Mouse (Mus musculus) MEL (cell line): ENCODE data around the gene Prr5.

Experiments used
- CHD1 ChIP-seq: IDR thresholded peaks from 2 replicates; pipeline ENCODE4 v1.6.1; 2012; ENCODE audit warnings: low read depth, mild to moderate bottlenecking, inconsistent platforms, low read length, improper control_type of control experiment
- CHD2 ChIP-seq: IDR thresholded peaks from 2 replicates; pipeline ENCODE4 v1.6.1; 2011; ENCODE audit warnings: low read length, improper control_type of control experiment
- CTCF ChIP-seq, 3 experiments: IDR thresholded peaks in 2 of 3; conservative IDR thresholded peaks in 1 of 3; 2 replicates each; pipeline ENCODE4 v1.5.1; 2011 to 2012; ENCODE audit warnings: low read length in 3 of 3, low read depth in 2 of 3, mild to moderate bottlenecking in 2 of 3, improper control_type of control experiment in 1 of 3, inconsistent platforms in 1 of 3, mixed read lengths in 1 of 3, moderate library complexity in 1 of 3; ENCODE audit not compliant: control insufficient read depth in 1 of 3, insufficient read depth in 1 of 3, poor library complexity in 1 of 3, severe bottlenecking in 1 of 3
- ELF1 ChIP-seq: IDR thresholded peaks from 2 replicates; pipeline ENCODE4 v1.6.1; 2014; ENCODE audit warnings: low read depth, mild to moderate bottlenecking, inconsistent platforms, low read length, improper control_type of control experiment, moderate library complexity
- EP300 ChIP-seq, 2 experiments: IDR thresholded peaks; 2 replicates each; pipeline ENCODE4 v1.6.1; 2011; ENCODE audit warnings: improper control_type of control experiment in 2 of 2, low read length in 2 of 2, low read depth in 1 of 2, mild to moderate bottlenecking in 1 of 2
- ETS1 ChIP-seq: IDR thresholded peaks from 2 replicates; pipeline ENCODE4 v1.6.1; 2012; ENCODE audit warnings: low read depth, mild to moderate bottlenecking, inconsistent platforms, low read length, improper control_type of control experiment, moderate library complexity
- GATA1 ChIP-seq: IDR thresholded peaks from 2 replicates; pipeline ENCODE4 v1.6.1; 2011; ENCODE audit warnings: low read depth, low read length, improper control_type of control experiment
- JUND ChIP-seq: IDR thresholded peaks from 2 replicates; pipeline ENCODE4 v1.6.1; 2011; ENCODE audit warnings: low read depth, mild to moderate bottlenecking, improper control_type of control experiment, low read length
- NELFE ChIP-seq: IDR thresholded peaks from 2 replicates; pipeline ENCODE4 v1.6.1; 2011; ENCODE audit warnings: low read depth, low read length, improper control_type of control experiment
- NRF1 ChIP-seq: IDR thresholded peaks from 2 replicates; pipeline ENCODE4 v1.6.1; 2014; ENCODE audit warnings: low read depth, mild to moderate bottlenecking, inconsistent platforms, low read length, improper control_type of control experiment, moderate library complexity; ENCODE audit not compliant: poor library complexity, insufficient read depth, severe bottlenecking
- POLR2A ChIP-seq, 2 experiments: IDR thresholded peaks; 2 replicates each; pipeline ENCODE4 v1.6.1; 2011 to 2012; ENCODE audit warnings: low read length in 2 of 2, mild to moderate bottlenecking in 2 of 2, control low read depth in 1 of 2, improper control_type of control experiment in 1 of 2, low read depth in 1 of 2, moderate library complexity in 1 of 2; ENCODE audit not compliant: control insufficient read depth in 1 of 2, insufficient read depth in 1 of 2, poor library complexity in 1 of 2
- POLR2AphosphoS5 ChIP-seq: IDR thresholded peaks from 2 replicates; pipeline ENCODE4 v1.6.1; 2012; ENCODE audit warnings: low read depth, borderline replicate concordance, mild to moderate bottlenecking, inconsistent platforms, low read length, moderate library complexity, mixed read lengths
- ZC3H11A ChIP-seq: IDR thresholded peaks from 2 replicates; pipeline ENCODE4 v1.6.1; 2012; ENCODE audit warnings: low read depth, mild to moderate bottlenecking, inconsistent platforms, low read length, improper control_type of control experiment
- ZNF384 ChIP-seq: IDR thresholded peaks from 2 replicates; pipeline ENCODE4 v1.6.1; 2012; ENCODE audit warnings: low read depth, mild to moderate bottlenecking, inconsistent platforms, low read length, improper control_type of control experiment

DNA sequence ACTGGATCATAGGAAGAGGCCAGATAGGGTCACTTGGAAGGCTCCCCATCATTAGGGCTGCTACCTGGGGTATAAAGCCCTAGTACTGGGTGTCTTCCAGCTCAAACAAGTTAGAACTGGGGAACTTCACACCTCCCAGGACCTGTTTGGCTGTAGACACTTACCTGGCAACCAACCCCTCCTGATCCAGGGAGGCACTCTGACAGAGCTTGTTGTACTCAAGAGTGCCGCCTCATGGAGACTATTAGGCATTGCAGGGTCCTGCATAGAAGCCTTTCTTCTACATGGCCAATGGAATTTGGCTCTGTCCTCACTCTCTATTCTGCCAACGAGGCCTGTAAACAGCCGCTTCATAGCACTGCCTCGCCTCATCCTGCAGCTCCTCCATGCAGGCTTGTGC lies 32.5 kb downstream of the Prr5 start:
- TF ChIP-seq ETS1 (no peak), CTCF (IDR thresholded peaks at IDR 0.05 in 2 of 3, conservative IDR thresholded peaks at IDR 0.05 in 1 of 3; ENCODE audit: control insufficient read depth in 1 of 3, insufficient read depth in 1 of 3, low read depth in 2 of 3, low read length in 3 of 3, poor library complexity in 1 of 3, severe bottlenecking in 1 of 3) (no peak), POLR2A (IDR thresholded peaks at IDR 0.05; ENCODE audit: control insufficient read depth in 1 of 2, insufficient read depth in 1 of 2, low read depth in 1 of 2, low read length in 2 of 2, poor library complexity in 1 of 2) (no peak), POLR2AphosphoS5 (no peak), GATA1 (no peak), NELFE (no peak), NRF1 (no peak), ZC3H11A (no peak), JUND (no peak), CHD1 (no peak), CHD2 (no peak), EP300 (IDR thresholded peaks at IDR 0.05; ENCODE audit: low read depth in 1 of 2, low read length in 2 of 2) (no peak), ELF1 (no peak), ZNF384 (no peak)
